Mouse (Mus musculus): ENCODE data around the gene Ptprj. TPM values are rescaled to one million over a fixed set of nuclear protein-coding genes. Genes with fewer than 3 reads are reported as not detected.

Ptprj gene
- 37.9 TPM for polyA plus RNA-seq (2014; fragmentation: Illumina TruSeq; extraction: RNeasy Lipid Tissue Mini Kit (QIAGEN cat#74804); ENCODE audit: low read depth, low replicate concordance)

GRCm38 (mm10) chr2:90580236-90581005, at the start of gene Ptprj:
Ptprj (minus strand) TSS chr2:90580647.

DNA sequence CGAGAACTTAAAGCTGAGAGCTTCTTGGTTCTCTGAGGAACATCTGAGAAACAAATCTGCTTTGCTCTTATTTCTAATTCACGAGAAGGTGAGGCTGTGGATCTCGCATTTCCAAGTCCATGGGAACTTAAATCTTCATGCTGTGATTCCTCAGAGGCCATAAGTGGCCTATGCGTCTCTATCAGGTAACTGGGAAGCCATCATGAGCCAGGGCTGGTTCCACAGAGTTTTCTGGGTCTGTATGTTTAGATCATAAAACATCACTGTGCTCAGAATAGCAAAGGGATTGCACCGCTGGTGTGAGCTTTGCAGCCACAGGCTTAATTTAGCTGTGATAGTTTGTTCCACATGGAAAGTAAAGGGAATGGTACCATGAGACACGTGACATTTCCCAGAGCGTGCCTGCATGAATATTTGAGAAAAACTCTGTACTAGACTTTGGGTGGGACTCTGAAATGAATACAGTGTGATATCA, 181.8 kb downstream of the Ptprj start, which contains the start of gene Olfr1274-ps:
TSS of gene Olfr1274-ps (plus strand) at position 51 of the 475 bp plus-strand sequence.

Other genes with a start within 250 kb of the Ptprj start
- gene Olfr1274-ps, start 182.0 kb downstream of the Ptprj start, polyA plus RNA-seq (2014; fragmentation: Illumina TruSeq; extraction: RNeasy Lipid Tissue Mini Kit (QIAGEN cat#74804); ENCODE audit: low read depth, low replicate concordance): not detected
- gene Nup160, start 96.6 kb upstream of the Ptprj start, polyA plus RNA-seq (2014; fragmentation: Illumina TruSeq; extraction: RNeasy Lipid Tissue Mini Kit (QIAGEN cat#74804); ENCODE audit: low read depth, low replicate concordance): 14.9 TPM
- gene Fnbp4, start 164.7 kb upstream of the Ptprj start, polyA plus RNA-seq (2014; fragmentation: Illumina TruSeq; extraction: RNeasy Lipid Tissue Mini Kit (QIAGEN cat#74804); ENCODE audit: low read depth, low replicate concordance): 45.9 TPM
- 0.49 TPM for gene Agbl2, start 202.1 kb upstream of the Ptprj start, polyA plus RNA-seq (2014; fragmentation: Illumina TruSeq; extraction: RNeasy Lipid Tissue Mini Kit (QIAGEN cat#74804); ENCODE audit: low read depth, low replicate concordance)